Mouse (Mus musculus) kidney, adult 9 months (tissue): ENCODE results near the gene Prkcd.

Experiments used
- DNase-seq: peaks from one replicate; pipeline ENCODE4 v3.0.0; 2022

The Prkcd gene

DNA sequence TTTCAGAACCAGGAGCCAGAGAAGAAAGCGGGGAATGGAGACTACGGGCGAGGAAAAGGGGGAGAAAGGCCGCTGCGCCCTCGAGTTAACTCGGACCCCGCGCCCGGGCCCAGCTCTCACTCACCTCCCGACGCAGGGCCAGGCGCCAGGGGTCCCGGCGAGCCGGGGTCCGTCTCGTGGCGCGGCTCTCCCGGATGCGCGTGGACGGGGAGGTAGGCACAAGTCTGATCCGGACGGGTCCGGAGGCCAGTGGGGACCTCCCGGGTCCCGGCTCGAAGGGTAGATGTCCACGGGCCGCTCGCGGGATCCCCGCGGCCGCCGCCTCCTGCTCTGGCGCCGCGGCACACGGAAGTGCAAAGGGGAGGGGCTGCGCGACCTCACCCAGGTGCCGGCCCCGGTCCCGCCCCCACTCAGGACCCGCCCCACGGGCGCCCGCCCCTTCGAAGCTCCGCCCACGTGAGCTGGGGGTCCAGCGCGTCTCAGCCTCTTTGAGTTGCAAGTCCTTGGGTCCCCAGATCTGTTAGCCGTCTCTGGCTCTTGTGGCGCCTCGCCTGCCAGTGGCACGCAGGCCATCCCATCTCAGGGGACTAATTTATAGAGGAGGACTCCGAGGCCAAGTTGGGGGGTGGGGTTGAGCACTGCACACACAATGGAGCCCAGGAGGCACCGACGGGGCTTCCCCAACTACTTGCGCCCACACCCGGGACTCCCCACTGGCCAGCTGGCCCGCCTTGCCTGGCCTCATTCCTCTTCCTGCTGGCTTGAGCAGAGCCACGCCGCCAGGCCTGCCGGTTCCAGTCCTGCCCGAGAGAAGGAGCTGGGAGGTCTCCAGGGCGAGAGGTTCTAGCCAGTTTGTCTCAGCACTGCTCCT lies at the start of gene Prkcd:
Gene Prkcd, minus strand, starts transcription at position 355 of the 871 bp plus-strand sequence.
- DNase-seq = peak; percentile 87

DNA sequence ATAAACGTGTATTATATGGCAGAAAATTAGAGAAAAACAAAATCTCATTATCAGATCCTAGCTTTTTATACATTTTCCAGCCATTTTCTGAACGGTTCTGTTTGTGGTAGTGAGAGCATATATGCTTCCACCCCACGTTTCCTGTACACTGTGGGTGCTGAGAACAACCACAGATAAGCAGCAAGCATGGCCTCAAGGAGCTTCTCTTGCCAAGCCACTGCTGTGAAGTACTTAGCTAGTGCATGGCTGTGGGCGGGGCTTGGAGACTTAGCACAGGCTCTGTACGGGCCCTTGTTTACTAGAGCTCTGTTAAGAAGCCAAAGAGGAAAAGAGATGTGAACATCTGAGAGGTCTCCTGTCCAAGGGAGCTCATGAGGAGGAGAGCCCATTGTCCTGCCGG lies 48.9 kb upstream of the Prkcd start:
- DNase-seq = no peak

DNA sequence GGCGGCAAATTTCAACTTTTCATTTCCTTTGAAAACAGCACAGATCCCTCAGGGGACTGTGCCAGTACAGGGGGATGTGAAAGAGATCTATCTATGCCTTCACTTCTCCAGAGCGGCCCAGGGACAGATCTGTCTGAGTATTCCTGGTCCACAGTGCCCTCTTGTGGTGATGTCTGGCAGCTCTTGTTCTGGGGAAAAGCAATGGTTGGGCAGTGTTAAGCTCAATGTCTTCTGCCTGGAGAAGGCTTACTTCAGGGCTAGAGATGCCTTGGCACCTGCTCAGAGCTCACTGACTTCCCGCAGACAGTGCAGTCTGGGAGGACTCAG lies 45.9 kb upstream of the Prkcd start:
- DNase-seq = peak; percentile 91

DNA sequence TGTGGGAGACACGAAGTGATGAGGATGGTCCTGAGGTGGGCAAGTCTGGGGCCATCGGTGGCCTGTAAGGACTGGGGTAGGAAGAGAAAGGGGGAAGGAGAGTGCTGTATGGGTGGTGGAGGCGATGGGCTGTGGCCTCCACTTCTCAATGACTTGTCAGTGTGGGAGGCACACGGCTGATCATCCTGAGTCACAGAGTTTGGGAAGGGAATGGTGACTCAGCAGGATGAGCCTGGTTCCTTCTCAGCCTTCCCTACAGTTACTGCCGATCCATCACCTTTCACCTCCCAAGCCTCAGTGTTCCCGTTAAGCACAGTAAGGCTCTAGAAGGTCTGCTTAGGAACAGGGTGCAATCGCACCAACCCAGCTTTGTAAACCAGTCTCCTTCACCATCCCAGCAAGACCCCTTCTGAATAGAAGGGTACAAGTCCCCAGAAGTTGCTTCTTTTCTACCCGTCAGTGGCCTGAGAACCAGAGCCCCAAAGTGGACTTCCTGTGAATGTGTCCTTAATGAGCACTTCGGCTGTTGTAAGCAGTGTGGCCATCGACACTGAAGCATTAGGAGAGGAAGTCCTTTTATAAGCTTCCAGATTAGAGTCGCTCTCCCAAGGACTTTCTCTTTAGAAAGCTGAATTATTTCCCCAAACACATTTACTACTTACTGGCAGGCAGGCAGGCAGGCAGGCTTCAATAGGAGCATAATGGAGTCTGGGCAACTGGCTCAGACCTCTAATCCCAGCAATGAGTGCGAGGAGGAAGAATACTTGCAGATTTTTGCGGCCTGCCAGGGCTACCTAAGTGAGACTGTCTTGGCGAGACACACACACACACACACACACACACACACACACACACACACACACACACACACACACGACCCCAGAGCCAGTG lies 45.3 kb upstream of the Prkcd start:
- no peak for DNase-seq

DNA sequence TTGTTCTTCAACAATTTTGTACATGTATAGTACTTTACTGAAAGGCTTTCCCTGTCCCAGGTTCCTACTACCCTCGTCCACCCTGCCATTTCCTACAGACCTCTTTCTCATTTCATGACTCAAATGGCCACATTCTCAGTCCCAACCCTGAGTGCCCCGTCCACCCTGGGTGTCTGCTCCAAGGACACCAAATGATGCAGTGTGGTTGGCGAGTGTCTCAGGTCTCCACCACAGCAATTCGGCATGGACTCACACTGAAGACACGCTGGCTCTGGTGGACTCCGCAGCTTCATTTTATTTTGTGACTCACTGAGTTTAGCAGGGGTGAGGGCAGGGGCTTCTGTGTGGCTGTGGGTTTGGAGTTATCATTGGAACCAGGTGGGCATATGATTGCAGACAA lies 44.2 kb upstream of the Prkcd start:
- no peak for DNase-seq

DNA sequence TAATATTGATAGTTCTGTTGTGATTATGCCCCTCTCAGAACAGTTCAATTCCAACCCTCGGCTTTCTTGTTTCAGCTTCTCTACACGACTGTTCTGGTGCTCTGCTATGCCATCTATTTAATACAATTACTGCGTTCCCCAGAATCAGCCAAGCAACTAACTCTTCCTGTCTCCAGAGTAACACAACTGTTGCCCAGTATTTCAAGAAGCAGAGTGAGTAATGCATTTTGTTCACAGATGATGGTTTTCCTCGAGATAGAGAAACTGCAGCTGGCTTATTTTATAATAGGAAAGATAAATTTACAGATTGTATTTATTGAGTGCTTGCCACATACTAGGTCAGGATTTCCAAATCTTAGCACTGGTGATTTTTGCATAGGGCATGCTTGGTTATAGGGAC lies 40.6 kb upstream of the Prkcd start:
- no peak for DNase-seq

DNA sequence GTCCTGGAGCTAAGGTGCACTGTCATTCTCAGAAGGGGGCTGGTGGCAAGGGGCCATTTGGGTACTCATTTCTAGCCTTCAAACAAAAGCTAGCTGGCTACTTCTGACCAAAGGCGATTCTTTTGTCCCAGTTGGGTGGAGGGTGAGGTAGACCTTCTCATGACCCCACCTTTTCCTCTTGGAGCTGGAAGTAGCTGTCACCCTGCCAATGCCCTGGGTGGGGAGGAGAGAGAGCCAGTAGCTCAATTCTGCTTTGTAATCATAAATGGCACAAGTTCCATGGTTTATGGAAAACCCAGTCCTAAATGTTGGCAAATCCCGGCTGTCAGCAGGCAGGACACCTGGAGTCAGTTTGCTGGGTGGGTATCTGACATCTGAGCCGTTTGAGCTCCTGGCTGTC lies 40.1 kb upstream of the Prkcd start:
- DNase-seq = no peak

DNA sequence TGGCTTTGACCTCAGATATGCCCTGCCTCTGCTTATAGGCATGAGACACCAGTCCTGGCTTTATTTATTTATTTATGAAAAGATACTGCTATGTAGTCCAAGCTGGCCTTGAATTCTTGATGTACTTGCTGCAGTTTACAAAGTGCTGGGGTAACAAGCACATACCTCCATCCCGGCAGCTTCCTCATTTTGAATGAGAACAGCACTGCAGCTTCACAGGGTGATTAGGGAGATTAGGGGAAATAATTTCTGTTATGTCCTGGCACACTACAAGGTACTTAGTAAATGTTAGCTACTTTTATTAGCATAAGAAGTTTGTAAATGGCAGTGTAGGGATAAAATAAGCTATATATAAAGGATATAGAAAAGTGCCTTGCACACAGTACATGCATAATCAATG lies 29.5 kb upstream of the Prkcd start:
- no peak for DNase-seq

DNA sequence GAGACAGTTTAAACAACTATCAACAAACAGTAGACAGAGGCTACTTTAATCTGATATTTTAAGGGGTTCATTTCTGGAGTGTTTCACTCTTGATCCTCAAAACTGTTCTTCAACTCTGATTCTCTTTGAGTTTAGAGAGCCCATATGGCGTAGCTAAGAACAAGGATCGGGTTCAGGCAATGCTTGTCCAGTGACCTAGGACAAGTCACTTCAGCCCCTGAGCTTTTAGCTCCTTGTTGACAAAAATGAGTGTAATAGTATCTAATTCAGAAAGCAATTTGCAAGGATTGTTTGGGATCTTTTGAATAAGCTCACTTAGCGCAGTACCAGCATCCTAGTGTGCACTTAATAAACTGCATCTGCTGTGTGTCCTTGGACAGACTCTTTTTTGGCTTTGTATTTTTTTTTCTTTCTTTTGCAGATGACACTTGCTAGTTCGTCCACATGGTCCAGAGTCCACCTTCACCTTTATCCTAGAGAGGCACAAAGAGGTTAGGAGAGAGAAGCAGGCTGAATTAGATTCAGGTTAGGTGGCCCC lies 28.8 kb upstream of the Prkcd start:
- no peak for DNase-seq

DNA sequence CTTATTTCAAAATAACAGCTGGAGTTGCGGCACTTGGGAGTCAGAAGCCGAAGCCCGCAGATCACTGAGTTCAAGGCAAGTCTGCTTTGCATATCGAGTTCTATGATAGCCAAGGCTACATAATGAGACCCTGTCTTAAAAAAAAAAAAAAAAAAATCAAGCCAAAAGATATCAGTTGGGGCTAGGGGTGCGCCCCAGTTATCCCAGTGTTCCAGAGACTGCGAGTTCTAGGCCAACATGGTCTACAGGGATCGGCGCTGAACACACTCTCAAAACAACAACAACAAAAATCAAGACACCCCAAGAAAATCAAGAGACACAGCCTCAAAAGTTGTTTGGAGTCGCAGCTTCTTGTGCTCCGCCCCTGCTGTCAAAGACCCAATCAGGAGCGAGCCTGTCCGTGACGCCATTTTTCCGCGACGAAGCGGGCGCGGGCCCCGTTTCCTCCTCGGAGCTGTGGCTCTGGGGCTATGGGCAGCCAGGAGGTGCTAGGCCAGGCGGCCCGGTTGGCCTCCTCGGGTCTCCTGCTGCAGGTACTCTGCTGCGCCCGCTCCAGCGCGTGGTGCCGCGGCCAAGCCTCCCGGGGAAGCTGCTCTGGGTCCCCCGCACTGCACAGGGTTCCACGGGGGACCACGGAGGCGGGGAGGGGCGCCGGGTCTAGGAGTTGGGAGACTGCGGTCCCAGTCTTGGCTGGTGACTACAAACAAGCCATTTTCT lies 28.1 kb upstream of the Prkcd start, which contains the start of gene Rft1:
Gene Rft1, plus strand, starts transcription at position 418 of the 717 bp plus-strand sequence.
- peak; percentile 98 for DNase-seq

DNA sequence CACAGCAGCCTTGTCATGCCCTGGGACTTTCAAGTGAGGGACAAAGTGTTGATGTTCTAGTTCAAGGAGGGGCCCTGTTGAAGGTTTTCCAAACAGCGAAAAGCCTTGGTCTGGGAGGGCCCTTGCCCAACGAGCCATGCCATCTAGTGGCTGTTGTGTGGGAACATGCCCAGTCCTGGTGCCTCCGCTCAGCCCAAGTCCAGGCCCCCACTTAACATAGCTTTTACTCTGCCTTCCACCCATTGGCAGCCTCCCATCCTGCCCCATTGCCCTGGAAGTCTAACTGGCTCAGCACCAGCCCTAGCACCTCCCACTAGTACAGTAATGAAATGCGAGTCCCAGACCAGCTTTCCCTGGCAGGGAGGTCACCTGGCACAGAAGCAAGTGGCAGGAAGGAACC lies 25.0 kb upstream of the Prkcd start:
- peak; percentile 99 for DNase-seq

DNA sequence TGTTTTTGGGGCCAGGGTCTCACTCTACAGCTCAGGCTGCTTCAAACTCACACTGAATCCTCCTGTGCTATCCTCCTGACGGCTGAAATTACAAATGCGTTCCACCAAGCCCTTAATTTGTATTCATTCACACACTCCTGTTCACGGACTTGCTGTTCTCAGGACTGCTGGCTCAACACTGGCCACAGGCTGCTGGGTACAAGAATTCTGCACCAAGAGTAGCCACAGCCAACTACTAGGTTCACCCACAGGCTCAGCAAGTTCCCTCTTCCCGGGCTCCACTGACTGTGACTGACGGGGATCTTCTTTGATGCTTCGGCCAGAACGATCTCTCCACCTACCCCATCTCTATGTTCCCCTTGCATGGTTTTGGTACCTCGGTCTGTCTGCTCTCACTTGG lies 23.7 kb upstream of the Prkcd start:
- DNase-seq = peak; percentile 45

DNA sequence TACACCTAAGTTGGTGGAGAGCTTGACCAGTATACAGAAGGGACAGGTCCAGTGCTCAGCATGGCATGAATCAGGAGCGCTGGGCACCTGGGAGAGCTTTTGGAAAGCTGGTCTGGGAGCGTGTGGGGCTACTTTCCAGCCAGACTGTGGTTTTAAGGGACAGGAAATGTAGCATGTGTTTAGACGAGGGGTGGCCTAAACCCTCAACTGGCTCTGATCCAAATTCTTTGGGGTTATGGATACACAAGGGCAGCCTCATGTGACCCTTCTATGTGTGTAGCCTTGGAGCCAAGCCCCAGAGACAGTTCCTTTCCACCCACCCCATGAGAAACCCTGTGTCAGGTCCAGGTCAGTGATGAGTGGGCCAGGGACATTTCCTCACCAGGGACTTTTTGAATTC lies 22.5 kb upstream of the Prkcd start:
- DNase-seq = peak; percentile 56

DNA sequence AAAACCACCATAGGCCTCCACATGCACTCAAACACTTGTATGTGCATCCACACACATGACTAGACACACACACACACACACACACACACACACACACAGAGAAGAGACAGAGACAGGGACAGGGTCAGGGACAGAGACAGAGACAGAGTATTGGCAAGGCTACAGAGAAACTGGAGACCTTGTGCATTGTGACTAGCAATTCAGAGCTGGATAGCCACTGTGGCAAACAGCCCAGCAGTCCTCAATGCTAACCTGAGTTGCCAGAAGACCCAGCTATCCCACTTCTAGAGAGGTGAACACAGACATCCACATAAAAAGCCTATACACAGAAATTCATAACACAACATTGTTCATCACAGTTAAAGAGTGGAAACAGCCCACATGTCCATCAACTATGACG lies 20.5 kb upstream of the Prkcd start:
- no peak for DNase-seq

DNA sequence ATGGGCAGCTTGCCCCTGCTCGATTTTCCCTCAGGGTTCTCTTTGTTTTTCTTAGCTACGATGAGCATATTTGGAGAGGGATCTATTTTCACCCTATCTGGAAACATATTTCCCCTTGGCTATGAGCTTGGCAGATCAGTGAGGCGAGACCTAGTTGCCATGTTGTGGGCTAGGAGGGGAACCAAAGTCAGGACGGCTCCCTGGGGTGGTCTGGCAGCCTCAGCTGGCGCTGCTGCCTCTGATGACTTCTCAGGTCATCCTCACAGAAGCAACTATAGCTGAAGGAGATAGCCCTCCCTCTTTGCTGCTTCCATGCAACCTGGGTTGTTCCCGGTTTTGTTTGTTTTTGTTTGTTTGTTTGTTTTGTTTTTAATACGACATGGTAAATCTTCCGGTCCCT lies 19.1 kb upstream of the Prkcd start:
- DNase-seq = no peak

DNA sequence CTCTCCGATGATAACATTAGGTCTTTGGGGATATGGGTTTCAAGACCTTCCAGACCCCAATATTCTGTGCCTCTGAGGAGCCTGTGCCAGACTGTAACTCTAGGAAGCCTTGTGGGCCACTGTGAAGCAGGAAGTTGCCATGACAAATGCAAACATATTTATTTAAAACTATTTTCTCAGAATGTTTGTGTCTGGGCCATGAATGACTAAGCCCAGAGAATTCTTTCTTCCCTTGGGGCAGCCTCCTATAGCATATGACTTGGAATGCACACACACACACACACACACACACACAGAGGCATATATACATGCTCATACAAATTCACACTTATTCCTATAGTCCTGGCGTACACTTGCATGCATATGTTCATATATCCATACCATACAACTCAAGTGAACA lies 18.0 kb upstream of the Prkcd start:
- DNase-seq = no peak

DNA sequence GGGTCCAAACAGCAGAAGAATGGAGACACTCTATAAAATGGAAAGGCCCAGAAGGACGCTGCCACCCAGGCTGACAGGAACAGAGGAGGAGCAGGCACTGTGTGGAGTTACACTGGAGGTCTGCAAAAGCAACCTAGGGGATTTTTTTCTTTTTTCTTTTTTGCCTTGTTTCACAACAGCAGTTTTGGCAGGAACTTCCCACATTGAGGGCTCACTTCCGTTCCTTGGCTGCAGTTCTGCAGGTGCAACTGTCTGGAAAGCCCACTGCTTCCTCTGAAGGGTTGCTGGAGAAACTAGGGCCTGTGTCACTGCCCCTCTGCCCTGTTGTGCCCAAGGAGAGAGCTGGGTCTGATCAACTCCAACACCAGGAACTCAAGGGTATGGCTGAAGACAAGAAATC lies 15.7 kb upstream of the Prkcd start:
- DNase-seq = no peak

DNA sequence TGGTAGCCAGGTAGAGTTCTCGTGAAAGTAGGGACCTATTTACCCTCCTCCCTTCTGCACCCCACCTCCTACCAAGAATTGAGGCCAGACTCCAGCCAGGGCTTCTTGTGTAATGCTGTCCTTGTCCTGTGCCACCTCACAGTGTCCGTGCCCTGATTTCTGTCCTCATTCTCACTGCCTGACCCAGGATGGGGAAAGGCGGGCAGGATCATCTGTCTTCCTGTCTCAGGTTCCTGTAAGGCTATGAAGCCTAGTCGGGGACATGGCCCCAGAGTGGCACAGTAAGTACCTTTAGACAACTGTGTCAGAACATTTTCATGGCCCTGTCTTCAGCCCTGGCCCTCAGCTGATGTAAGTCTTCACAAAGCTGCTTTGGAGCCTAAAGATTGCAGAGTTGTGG lies 12.7 kb upstream of the Prkcd start:
- no peak for DNase-seq

DNA sequence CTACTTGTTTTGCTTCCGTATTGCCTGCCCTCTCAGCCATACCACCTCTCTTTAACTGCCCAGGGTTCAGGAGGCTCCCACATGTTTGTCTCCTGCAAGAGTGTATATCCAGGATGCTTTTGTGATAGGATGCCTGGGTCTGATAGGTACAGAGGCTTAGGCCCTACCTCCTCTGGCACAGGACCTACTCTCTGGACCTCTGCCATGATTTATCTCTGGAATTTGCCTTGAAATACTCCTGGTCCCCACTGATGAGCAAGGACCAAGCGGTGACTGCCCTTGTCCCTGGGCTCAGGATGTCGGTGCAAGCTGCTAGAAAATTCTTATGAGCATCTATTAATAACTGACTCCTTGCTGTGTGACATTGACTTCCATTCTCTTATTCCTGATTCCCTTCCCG lies 12.0 kb upstream of the Prkcd start:
- peak; percentile 67 for DNase-seq

DNA sequence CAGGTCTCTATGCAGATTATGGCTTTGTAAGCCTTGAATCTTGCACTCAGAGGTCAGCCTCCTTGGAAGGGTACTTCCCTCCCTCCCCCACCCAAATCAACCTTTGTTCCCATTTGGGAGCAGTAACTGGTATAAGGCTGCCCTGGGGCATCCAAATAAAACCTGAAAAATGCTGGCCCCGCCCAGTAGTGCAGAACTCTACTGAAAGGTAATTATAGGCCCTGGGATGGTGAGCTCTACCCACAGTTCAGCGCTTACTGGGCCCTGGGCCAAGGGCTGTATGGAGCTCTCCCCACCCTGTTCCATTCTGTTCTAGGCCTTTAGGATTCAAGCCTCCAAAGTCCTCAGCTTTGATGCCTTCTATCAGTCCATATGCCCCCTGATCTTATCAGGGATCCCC lies 11.1 kb upstream of the Prkcd start:
- peak; percentile 91 for DNase-seq

DNA sequence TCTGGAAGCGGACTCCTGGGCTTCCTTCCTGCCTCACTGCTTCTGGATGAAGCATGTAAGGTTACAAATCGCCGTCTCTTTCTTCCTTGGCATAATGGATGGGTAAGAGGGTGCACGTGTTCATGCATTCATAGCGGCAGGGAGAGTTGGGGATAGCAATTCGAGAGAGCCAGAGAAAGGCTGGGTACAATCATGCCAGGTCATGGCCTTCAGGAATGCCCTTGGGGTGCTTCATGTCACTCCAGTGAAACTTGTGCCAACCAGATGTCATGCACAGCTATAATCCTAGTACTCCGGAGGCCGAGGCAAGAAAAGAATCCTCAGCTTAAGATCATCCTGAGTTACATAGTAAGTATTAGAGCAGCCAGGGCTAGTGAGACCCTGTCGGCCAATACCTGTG lies 10.5 kb upstream of the Prkcd start:
- no peak for DNase-seq

DNA sequence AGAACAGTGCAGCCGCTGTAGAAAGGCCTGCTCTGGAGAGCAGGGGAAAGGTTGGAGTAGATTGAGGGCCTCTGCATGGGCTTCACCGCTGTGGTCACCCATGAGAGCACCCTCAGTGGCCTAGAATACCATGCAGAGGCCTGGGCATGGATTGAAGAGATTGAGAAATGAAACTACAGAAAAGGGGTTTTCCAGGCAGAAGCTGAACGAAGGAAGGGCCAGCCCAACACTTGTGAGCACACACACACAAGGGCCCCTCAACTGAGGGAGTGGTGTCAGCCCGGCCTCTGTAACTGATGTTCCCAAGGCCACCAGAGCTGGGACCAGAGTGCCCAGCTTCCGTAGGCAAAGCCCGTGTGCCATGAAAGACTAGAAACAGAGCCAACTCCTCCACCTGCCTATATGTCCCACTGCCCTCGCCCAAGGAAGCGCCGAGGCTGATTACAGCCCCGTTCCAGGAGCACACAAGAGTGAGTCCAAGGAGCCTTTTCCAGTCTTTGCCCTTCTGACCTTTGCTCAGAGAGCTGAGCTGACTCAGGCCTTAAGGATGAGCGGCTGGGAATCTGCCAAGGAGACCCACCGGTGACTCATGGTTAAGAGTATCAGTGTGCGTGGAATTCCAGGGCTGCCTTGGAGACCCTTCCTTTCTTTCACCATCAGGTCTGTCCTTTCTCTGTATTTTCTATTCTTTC lies 9.4 kb upstream of the Prkcd start:
- peak; percentile 94 for DNase-seq

DNA sequence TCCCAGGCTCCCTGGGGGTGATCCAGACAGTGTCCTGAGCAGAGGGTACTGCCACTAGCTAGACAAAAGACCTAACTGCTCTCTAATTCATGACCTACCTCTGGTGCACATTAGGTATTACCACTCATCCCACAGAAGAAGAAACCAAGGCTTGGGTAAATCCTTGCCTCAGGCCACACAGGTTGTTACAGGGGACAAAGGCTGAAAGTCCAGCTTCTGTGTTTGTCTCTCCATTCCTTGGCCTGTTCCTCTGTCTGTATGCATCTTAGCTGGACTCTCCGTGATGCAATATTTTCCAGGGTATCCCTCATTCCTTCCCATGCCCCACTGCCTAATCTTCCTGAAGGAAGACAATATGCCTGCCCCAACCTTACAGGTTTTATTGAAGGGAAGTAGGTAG lies 8.4 kb upstream of the Prkcd start:
- DNase-seq = peak; percentile 80
